Mouse (Mus musculus) right cerebral cortex, postnatal 4 days (tissue): ENCODE measurements around the gene Sertad2.

Experiments
- DNase-seq: peaks from one replicate; pipeline ENCODE4 v3.0.0-alpha.2; 2022

The Sertad2 gene

DNA sequence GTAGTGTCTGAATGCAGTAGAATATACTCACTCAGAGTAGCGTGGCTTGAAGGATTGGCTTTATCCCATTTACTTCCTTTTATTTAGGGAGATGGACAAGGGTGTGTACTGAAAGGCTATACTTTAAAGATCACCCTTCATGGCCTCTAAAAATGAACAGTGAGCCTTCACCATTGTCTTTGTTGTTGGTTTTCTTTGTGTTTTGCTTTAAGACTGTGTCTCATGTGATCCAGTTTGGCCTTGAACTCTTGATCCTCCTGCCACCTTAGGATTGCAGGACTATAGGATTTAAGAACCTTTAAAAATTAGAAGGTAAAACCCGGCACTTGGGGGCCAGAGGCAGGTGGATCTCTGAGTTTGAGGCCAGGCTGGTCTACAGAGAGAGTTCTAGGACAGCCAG, 6.4 kb downstream of the Sertad2 start:
- DNase-seq: no peak

GRCm38 (mm10) chr11:20550196-20550595, 7.1 kb downstream of the Sertad2 start:
- DNase-seq: no peak

GRCm38 (mm10) chr11:20552059-20552458, 9.0 kb downstream of the Sertad2 start:
- DNase-seq: no peak

DNA sequence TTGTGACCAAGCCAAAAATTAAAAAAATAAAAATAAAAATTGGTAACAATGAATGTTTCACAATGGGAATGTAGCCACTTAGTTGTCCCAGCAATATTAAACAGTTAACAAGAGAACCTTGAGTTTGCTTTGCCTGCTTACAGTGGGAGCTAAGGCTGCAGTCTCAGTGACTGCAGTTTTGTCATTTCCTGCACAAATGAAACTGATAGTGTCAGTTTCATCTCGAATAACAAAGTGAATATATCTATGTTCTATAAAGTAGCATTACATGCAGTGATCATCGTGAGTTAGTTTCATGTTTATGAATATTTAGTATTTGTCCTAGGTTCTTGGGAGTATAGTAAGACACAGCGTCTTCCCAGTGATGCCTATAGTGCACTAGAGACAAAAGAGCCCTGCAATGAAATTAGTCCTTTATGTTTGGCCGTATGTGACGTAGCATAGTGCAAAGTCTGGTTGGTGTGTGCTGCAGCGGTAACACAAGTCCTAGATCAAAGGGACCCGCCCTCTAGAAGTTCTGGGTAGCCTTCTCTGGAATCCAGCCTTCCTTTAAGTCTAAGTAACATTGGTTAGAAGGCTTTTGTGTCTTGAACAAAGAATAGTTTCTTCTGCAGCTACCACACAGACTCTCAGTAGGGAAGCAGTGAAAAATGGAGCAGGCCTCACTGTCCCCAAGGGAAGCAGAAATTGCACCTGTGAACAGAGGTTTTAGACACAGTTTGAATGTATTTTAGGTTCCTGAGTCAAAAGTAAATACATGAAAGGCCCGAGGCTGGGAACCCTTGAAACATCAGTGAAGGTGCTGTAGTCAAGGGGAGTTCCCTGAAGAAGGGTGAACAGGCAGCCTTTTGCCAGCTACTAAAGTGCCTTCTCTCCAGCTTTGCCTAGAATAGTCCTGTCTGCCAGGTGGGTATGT, 10.0 kb downstream of the Sertad2 start:
- no peak for DNase-seq

DNA sequence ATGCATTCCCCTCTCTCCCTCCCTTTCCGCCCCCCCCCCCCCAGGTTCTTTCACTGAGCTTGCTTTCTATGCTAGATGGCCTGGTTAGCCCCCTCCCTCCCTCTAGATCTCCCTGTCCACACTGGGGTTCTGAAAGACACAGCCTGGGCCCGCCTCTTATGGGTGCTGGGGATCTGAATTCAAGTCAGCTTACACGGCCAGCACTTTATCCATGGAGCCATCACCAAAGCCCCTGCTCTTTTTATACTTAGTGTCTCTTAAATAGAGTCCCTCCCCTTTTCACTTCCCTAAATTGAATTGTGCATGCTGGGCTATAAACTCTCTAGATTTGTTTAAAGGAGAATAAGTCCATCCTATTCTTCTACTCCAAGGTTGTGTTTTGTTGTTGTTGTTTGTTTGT, 12.6 kb downstream of the Sertad2 start:
- DNase-seq: no peak

- no peak for DNase-seq
Observed at GRCm38 (mm10) chr11:20556163-20556911, 13.3 kb downstream of the Sertad2 start.

- no peak for DNase-seq
Observed at GRCm38 (mm10) chr11:20559236-20559950, 16.3 kb downstream of the Sertad2 start.

- no peak for DNase-seq
Observed at GRCm38 (mm10) chr11:20559951-20560642, 17.0 kb downstream of the Sertad2 start.

GRCm38 (mm10) chr11:20561323-20562002, 18.4 kb downstream of the Sertad2 start:
- DNase-seq: peak; percentile 52

GRCm38 (mm10) chr11:20565057-20565456, 22.0 kb downstream of the Sertad2 start:
- DNase-seq: no peak

DNA sequence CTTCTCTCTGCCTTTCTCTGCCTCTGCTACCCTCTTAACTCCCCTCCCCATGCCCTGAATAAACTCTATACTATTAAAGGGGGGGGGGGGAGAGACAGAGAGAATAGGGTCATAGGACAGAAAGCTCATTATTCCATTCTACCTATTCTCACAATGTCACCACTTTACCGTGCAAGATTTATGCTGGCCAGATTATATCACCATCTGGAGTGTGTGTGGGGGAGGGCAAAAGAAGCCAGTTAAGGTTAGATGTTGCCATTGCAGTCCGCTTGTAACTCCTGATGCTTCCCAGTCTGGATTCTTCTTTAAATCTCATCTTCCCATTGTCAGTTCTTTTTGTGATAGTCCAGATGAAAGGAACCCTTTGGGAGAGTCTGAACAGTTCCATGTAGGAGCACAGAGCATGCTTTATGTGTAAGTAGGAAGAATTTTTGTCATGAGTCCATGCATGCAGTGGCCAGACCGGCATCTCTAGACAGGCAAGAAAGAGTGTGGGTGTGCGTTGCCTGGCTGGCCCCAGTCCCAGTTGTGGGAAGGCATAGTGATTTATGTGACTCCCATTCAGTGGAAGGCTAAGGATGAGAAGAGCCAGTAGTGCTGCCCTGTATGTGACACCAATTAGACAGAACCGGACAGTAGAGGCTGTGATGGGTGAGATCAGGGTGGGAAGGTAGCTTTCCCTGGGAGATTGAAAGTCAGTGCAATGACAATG, 28.8 kb downstream of the Sertad2 start:
- DNase-seq: peak; percentile 8

GRCm38 (mm10) chr11:20576046-20576635, 33.1 kb downstream of the Sertad2 start:
- no peak for DNase-seq

GRCm38 (mm10) chr11:20582758-20583157, 39.7 kb downstream of the Sertad2 start:
- DNase-seq: no peak

DNA sequence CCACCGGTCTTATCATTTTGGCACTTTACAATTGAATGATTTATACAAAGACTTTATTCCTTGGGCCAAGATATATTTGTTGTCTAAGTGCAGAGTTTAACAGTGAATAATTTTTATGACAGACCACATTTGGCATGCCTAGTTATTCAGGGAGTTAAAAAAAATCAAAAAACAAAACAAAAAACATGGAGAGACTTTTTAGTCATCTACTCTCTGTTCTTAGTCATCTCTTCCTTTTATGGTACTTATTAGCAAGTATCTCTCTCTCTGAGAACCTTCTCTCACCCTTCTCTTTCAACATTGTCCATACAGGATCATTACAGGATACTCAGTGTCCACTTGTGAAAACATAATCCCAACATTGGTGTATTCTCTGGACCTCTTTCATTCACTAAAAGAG, 42.2 kb downstream of the Sertad2 start:
- no peak for DNase-seq

DNA sequence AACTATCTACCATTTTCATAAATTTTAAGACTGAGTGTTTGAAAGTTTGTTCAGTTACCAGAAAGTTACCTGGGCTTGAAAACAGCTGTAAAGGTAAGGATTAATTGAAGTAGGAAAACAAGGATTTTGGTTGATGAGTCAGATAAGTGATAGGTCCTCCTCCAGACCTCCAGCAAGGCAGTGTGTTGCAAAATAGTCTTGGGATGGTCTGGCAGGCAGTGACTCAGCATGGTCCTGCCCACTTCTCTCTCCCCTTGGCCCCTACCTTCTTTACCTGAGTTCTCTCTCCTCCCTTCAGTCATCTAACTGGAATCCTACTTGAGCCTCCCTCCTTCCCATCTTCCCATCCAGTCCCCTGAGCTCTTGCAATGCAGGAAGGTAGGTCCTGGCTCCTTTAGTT, 43.1 kb downstream of the Sertad2 start:
- no peak for DNase-seq

- no peak for DNase-seq
Observed at GRCm38 (mm10) chr11:20589393-20589792, 46.3 kb downstream of the Sertad2 start.

DNA sequence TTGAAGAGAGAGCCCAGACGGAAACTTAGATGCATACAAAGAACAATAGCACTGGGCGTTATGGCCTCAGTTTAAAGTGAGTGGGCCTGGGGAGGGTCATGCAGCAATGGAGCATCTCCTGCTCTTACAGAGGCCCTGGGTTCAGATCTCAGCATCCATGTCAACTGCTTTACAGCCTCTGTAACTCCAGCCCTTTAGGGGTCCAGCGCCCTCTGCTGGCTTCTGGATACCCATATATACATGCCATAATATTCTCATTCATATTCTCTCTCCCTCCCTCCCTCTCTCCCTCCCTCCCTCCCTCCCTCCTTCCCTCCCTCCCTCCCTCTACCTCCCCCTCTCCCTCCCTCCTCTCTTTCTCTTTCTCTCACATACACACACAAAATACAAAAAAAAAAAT, 49.0 kb downstream of the Sertad2 start:
- DNase-seq: peak; percentile 16

- DNase-seq: no peak
Observed at GRCm38 (mm10) chr11:20594229-20595201, 51.5 kb downstream of the Sertad2 start.

- peak; percentile 22 for DNase-seq
Observed at GRCm38 (mm10) chr11:20603066-20603812, 60.2 kb downstream of the Sertad2 start.
